Mouse (Mus musculus): ENCODE measurements around the gene Pdzd2.

The Pdzd2 gene

GRCm38 (mm10) chr15:12577054-12577696 is 162.5 kb downstream of the Pdzd2 start:
- peak; percentile 72 for DNase-seq (ENCODE audit: low spot score)

- no peak for DNase-seq (ENCODE audit: low spot score)
Measured at GRCm38 (mm10) chr15:12573621-12574020, 166.1 kb downstream of the Pdzd2 start.

DNA sequence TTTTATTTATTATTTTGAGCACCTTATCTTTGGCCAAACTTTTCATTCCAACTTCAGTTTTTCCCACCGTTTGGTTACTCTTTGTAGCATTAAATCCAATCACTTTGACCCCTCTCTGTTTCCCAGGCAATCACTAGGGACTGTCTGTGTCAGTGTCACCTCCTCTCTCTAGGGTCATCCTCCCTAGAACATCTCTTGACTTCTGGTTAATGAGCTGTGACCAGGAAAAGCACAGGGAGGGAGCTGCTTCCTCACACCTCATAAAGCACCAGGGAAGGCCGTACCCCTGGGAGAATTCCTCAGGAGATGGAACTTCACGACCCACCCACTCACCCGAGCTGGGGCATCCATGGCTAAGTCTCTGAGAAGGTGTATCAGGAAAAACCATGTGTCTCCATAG is 168.6 kb downstream of the Pdzd2 start:
- no peak for DNase-seq (ENCODE audit: low spot score)

- DNase-seq (ENCODE audit: low spot score): peak; percentile 28
Measured at GRCm38 (mm10) chr15:12566637-12567440, 172.9 kb downstream of the Pdzd2 start.

- DNase-seq (ENCODE audit: low spot score): no peak
Measured at GRCm38 (mm10) chr15:12565281-12565680, 174.4 kb downstream of the Pdzd2 start.

DNA sequence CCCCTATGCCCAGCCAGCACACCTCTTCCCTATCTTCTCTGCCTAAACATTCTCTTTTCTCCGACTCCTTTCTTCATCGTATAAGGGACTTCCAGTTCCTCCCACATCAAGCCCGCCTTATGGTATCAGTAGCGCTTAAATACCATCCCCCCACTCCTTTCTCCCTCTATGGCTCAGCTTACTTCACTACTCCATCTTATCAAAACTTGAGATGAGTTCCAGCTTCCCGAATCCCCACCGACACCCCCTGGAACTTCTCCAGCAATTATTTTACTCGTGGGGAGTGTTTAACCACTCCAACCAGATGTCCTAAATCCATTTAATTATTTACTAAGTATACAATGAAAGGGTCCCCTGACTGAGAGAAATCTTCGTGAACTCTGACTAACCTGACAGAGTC is 179.2 kb downstream of the Pdzd2 start:
- no peak for DNase-seq (ENCODE audit: low spot score)

DNA sequence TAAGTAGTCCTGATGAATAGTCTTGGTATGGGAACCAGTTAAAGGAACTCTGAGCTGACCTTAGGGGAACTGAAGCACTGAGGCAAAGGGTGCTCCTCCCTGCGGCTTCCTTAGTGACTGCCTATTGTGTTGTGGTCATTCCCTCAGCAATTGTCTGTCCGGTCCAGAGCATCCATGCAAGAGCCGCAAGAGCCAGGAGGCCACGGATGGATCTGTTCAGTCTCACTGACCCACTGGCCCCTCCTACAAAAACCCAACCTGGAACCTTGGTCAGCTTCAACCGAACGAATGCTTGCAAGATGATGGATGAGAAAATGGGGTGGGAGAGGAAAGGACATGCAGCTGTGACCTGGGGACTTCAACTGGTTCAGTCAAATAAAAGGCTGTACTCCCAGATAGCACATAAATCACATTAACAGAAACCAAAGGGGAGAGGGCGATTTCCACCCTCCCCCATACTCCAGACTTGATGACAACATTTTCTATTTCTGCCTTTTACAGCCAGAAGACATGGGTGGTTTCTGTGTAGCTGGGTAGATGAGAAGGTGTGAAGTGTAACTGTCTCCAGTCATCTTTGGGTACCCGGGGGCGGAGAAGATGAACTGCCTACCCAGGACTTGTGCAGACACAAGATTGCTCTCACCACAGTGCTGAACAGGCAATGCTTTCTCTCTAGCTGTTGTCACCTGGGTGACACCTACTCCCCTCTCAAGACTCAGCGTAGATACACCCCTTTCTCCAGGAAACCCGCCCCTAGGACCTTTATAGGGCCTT is 181.9 kb downstream of the Pdzd2 start:
- DNase-seq (ENCODE audit: low spot score): no peak

DNA sequence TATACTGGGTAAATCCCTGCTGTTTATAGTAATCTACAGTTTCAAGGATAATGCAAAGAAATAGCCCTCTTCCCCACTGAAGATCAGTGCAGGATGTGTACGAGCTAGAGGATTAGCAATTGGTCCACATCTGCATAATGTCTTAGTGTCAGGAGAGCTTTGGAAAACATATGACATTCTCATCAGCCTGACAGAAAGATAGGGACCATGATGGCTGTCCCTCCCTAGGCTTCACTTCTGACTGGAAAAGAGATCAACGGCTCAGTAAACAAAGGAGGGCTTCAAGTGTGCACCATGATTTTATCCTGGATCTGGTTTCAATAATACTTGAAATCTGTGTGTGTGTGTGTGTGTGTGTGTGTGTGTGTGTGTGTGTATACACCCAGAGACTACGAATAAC is 186.5 kb downstream of the Pdzd2 start:
- no peak for DNase-seq (ENCODE audit: low spot score)

GRCm38 (mm10) chr15:12550919-12551318 is 188.8 kb downstream of the Pdzd2 start:
- DNase-seq (ENCODE audit: low spot score): no peak

- DNase-seq (ENCODE audit: low spot score): no peak
Measured at GRCm38 (mm10) chr15:12550376-12550775, 189.3 kb downstream of the Pdzd2 start.

- DNase-seq (ENCODE audit: low spot score): no peak
Measured at GRCm38 (mm10) chr15:12549919-12550305, 189.8 kb downstream of the Pdzd2 start.

GRCm38 (mm10) chr15:12549271-12549918 is 190.3 kb downstream of the Pdzd2 start:
- no peak for DNase-seq (ENCODE audit: low spot score)

DNA sequence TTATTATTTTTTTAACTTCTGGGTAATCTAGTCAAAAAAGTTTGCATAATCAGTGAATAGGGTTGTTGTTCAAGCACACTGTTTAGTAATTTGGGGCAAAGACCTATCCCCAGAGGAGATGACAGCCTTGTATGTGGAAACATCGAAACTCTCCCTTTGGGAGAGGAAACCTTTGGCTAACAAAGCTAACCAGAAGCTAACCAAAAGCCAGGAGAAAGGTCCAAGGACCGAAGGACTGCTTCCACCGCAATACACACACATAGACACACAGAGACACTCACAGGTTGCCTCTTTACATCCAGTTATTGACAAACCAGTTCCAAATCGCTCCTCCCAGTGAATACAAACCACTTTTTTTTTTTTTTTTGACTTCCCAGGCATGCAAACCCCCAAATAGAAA is 191.0 kb downstream of the Pdzd2 start:
- peak; percentile 70 for DNase-seq (ENCODE audit: low spot score)

- no peak for DNase-seq (ENCODE audit: low spot score)
Measured at GRCm38 (mm10) chr15:12547640-12548405, 191.9 kb downstream of the Pdzd2 start.

DNA sequence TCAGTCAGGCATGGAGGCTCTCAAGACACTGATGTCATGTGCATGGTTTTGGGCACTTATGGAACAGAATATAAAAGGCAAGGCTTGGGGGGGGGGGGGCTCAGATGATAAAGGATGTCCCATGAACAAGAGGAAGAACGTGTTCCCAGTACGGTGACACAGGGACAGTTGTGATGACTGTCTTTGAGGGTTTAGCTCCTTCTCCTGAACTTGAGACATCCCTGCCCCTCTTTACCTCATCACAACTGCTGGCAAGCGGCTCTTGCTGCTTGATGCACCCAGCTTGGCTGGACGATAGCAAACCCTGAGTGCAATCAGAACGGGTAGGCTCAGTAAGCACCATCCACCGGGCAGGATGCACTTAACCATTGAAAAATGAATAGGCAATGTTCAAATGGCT is 192.9 kb downstream of the Pdzd2 start:
- no peak for DNase-seq (ENCODE audit: low spot score)

- DNase-seq (ENCODE audit: low spot score): peak; percentile 30
Measured at GRCm38 (mm10) chr15:12545671-12546070, 194.1 kb downstream of the Pdzd2 start.

- peak; percentile 16 for DNase-seq (ENCODE audit: low spot score)
Measured at GRCm38 (mm10) chr15:12545220-12545619, 194.5 kb downstream of the Pdzd2 start.

DNA sequence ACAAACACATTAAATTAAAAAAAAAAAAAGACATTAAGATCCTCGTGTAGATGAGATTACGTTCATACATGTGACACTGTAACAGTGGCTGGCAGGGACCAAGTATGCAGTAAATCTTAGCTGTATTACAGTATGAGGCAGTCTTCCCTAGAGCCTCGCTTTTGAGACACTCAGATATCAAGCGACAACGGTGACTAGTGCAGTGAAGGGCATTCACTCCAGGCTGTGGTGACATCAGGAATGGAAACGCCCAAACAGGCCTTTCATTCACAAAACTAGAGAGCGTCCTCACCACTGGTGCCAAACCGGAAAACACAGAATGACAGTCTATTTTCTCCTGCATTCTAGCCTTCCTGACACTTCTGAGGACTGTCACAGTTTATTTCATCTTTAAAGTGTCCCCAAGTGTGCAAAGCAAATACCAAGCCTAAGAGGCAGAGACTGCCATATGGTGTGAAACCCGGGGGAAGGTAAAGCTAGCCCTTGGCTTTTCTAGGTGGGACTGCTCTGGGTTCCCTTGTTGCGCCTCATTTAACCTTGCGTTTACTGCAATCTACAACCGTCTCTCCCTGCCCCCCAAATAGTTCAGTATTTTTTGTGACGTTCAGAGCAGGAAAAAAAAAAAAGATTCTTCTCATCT is 195.9 kb downstream of the Pdzd2 start:
- no peak for DNase-seq (ENCODE audit: low spot score)

GRCm38 (mm10) chr15:12542316-12542715 is 197.4 kb downstream of the Pdzd2 start:
- no peak for DNase-seq (ENCODE audit: low spot score)

- no peak for DNase-seq (ENCODE audit: low spot score)
Measured at GRCm38 (mm10) chr15:12539618-12540302, 200.0 kb downstream of the Pdzd2 start.
